Mouse (Mus musculus) neural tube, embryonic 11.5 days (tissue): ENCODE results near the gene Gadd45g. TPM values are rescaled to one million over a fixed set of nuclear protein-coding genes. Genes with fewer than 3 reads are reported as not detected.
"Not testable (repeated sequence)": the region's sequence is repeated elsewhere in the genome, so short reads cannot be mapped to it uniquely, and the experiment has no call there.

Source experiments
- ATAC-seq: fragments of 200-750 bp; cut with Nextera tagmentation; 2 replicates; pipeline ENCODE4 v1.8.0; 2017; ENCODE audit warnings: moderate number of reproducible peaks, mild to moderate bottlenecking, moderate TSS enrichment, moderate library complexity; ENCODE audit not compliant: insufficient read depth, low FRiP score, low TSS enrichment
- DNase-seq: peaks from one replicate; pipeline ENCODE4 v3.0.0-alpha.2; 2015; ENCODE audit warnings: low spot score
- H3K27ac ChIP-seq: fragments of 300-500 bp; sonication (generic); 2 replicates; pipeline ENCODE4 v1.5.1; 2014; ENCODE audit warnings: low read depth, mild to moderate bottlenecking, low read length
- H3K27me3 ChIP-seq: fragments of 300-500 bp; sonication (generic); 2 replicates; pipeline ENCODE4 v1.6.1; 2014; ENCODE audit warnings: mild to moderate bottlenecking, low read length, mixed read lengths; ENCODE audit not compliant: control insufficient read depth, insufficient read depth
- H3K36me3 ChIP-seq: fragments of 300-500 bp; sonication (generic); 2 replicates; pipeline ENCODE4 v1.6.1; 2014; ENCODE audit warnings: mild to moderate bottlenecking, low read length, moderate library complexity, mixed read lengths; ENCODE audit not compliant: control insufficient read depth, insufficient read depth
- H3K4me1 ChIP-seq: fragments of 300-500 bp; sonication (generic); 2 replicates; pipeline ENCODE4 v1.6.1; 2014; ENCODE audit warnings: low read length, mixed read lengths; ENCODE audit not compliant: control insufficient read depth, insufficient read depth
- H3K4me2 ChIP-seq: fragments of 300-500 bp; sonication (generic); 2 replicates; pipeline ENCODE4 v1.6.1; 2014; ENCODE audit warnings: low read depth, mild to moderate bottlenecking, moderate library complexity
- H3K4me3 ChIP-seq: fragments of 300-500 bp; sonication (generic); 2 replicates; pipeline ENCODE4 v1.5.1; 2014; ENCODE audit warnings: low read depth, low read length
- H3K9ac ChIP-seq: fragments of 300-500 bp; sonication (generic); 2 replicates; pipeline ENCODE4 v1.6.1; 2014; ENCODE audit warnings: mild to moderate bottlenecking, low read length
- H3K9me3 ChIP-seq: fragments of 300-500 bp; sonication (generic); 2 replicates; pipeline ENCODE4 v1.6.1; 2016; ENCODE audit warnings: low read length; ENCODE audit not compliant: control insufficient read depth
- WGBS: fragments of 180-500 bp; shearing (Covaris S2); extraction: QIAGEN DNeasy Blood & Tissue Kit; methylation state at CpG from one replicate; pipeline ENCODE4 v1.1.7; 2014; 5-methylcytosine and 5-hydroxymethylcytosine counted together
- polyA plus RNA-seq: library from polyadenylated mRNA; unstranded; fragments of >200 nt; fragmentation: Nextera tagmentation; extraction: Ambion mirVana; gene quantifications from 2 replicates; pipeline ENCODE4 v1.2.1, GENCODE M21; 2014

Gadd45g gene
- polyA plus RNA-seq, 1 experiment from 2014 or later: 170 TPM

DNA sequence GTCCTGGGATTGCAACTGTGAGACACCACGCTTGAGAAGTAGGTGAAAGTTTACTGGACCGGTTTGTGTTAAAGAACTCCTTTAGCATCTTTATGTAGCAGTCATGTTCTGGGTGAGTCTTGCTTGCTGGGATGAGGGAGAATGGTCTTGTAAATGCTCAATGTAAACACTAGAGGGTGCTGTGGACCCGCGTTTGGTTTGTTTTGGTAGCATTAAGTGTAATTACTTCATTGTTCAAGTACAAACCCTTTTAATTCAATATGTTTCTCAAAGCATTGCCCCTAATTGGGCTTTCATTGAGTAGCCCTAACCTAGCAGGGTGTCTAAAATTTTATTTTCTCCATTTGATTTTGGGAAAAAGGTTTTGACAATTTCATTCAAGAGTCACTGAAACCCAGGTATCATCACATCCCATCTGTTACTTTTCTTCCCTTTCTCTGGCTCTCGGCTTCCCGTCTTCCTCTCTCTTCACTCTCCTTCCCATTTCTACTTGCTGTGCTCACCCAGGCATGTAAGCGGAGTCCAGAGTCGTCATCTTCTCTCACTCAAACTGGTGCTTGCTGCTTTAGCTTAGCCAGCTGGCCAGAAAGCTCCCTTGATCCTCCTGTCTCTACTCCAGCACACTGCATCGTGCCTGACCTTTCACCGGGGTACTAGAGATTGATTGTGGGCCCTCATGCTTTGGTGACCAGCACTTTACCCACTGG lies 15.6 kb upstream of the Gadd45g start:
- ATAC-seq (no peak), DNase-seq (no peak)
- H3K4me3 ChIP-seq: no peak overlapping the region
- H3K4me2 ChIP-seq: no peak overlapping the region
- H3K9ac ChIP-seq: no peak overlapping the region
- H3K9me3 ChIP-seq: no peaks in the 10 kb centered on the region
- H3K27me3 ChIP-seq: no peaks in the 10 kb centered on the region
- H3K4me1 ChIP-seq: peaks cover 6% of the 10 kb centered on the region; the same call in 1 of the 2 replicates
- WGBS: 36% methylated on average over 10 of the region's 10 CpGs
- no peaks in the 10 kb centered on the region for H3K36me3 ChIP-seq
- no peak overlapping the region for H3K27ac ChIP-seq

DNA sequence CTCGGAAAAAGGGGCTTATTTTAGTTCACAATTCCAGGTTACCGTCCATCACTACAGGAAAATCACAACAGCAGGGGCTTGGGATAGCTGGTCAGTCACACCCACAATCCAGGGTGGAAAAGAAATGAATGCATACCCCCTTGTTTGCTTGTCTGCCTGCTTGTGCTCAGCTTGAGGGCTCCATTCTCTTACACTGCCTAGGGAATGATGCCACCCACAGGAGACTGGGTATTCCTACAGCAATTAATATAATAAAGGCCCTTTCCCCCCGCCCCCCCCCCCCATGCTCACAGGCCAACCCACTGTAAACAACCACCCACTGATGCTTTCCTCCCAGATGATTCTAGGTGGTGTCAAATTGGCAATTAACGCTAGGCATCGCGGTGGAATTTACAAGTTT lies 14.0 kb upstream of the Gadd45g start:
- ATAC-seq (no peak), DNase-seq (no peak)
- Histone ChIP-seq H3K36me3 (no peaks in the 10 kb centered on the region), H3K27ac (no peak overlapping the region), H3K4me2 (no peak overlapping the region), H3K9me3 (no peaks in the 10 kb centered on the region), H3K9ac (no peak overlapping the region), H3K27me3 (no peaks in the 10 kb centered on the region), H3K4me1 (peaks cover 6% of the 10 kb centered on the region; the same call in 1 of the 2 replicates), H3K4me3 (no peak overlapping the region)
- WGBS: 83% methylated on average over 6 of the region's 6 CpGs

DNA sequence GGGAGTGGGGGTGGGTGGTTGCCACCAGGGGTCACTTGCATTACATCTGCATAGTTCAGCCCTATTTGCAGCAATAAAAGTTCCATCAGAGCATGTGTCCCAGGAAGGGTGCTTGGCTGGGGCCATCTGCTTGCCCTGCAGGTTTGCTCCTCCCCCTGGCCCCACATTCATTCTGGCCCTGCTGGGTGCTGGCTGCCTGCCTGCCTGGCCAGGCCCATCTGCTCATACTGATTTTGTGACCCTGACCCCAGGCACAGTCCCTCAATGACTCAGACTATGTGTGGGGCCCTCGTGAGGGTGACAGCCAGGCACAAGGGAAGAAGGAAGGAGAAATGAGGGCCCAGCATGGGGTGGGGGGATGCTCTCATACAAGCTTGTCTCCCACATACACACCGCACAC lies 12.9 kb upstream of the Gadd45g start:
- WGBS: 13% methylated on average over 2 of the region's 2 CpGs
- H3K27ac ChIP-seq: no peak overlapping the region
- H3K27me3 ChIP-seq: peaks cover 3% of the 10 kb centered on the region; the same call in 1 of the 2 replicates
- no peak overlapping the region for H3K4me3 ChIP-seq
- H3K9ac ChIP-seq: no peak overlapping the region
- no peaks in the 10 kb centered on the region for H3K36me3 ChIP-seq
- peak; percentile 61 for DNase-seq
- peak; percentile 74 for ATAC-seq
- H3K4me1 ChIP-seq: peaks cover 6% of the 10 kb centered on the region; the same call in 1 of the 2 replicates
- H3K9me3 ChIP-seq: no peaks in the 10 kb centered on the region
- no peak overlapping the region for H3K4me2 ChIP-seq

DNA sequence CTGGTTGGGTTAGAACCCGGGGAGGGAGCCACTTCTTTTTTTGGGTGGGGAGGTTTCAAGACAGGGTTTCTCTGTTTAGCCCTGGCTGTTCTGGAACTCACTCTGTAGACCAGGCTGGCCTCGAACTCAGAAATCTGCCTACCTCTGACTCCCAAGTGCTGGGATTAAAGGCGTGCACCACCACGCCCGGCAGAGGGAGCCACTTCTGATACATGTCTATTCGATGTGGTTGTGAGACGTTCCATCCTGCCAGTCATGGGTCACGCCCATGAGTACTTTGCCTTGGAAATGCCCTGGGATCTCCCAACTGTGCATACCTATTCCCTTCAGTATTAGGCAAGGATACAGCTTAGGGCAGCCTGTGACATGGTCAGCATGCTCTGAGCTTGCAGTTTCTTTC lies 12.5 kb upstream of the Gadd45g start:
- not testable (repeated sequence) for DNase-seq, ATAC-seq, H3K9me3 ChIP-seq, H3K4me3 ChIP-seq, H3K27ac ChIP-seq, H3K9ac ChIP-seq, H3K36me3 ChIP-seq, H3K4me2 ChIP-seq, H3K27me3 ChIP-seq, H3K4me1 ChIP-seq
- WGBS: 57% methylated on average over 8 of the region's 8 CpGs

DNA sequence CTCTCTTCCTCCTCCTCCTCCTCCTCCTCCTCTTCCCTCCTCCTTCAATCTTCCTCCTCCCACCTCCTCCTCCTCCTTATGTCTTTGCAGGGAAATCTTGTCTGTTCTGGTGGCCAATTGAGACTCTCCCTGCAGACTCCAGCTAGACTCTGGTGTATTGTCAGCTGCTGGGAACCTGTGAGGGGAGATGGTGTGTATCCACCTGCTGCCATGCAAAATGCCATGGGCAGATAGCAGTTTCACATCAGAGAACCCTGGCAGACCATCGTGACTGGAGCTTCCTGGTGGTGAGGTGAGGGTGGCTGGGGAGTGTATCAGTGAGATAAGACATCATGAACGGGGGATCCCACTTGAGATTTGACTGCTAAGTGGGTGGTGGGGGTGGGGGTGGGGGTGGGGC lies 12.0 kb upstream of the Gadd45g start:
- ATAC-seq (no peak), DNase-seq (no peak)
- Histone ChIP-seq H3K27me3 (peaks cover 3% of the 10 kb centered on the region; the same call in 1 of the 2 replicates), H3K4me2 (no peak overlapping the region), H3K9me3 (no peaks in the 10 kb centered on the region), H3K4me1 (peaks cover 6% of the 10 kb centered on the region; the same call in 1 of the 2 replicates), H3K36me3 (no peaks in the 10 kb centered on the region), H3K4me3 (no peak overlapping the region), H3K9ac (no peak overlapping the region), H3K27ac (no peak overlapping the region)
- 61% methylated on average over 2 of the region's 2 CpGs for WGBS

DNA sequence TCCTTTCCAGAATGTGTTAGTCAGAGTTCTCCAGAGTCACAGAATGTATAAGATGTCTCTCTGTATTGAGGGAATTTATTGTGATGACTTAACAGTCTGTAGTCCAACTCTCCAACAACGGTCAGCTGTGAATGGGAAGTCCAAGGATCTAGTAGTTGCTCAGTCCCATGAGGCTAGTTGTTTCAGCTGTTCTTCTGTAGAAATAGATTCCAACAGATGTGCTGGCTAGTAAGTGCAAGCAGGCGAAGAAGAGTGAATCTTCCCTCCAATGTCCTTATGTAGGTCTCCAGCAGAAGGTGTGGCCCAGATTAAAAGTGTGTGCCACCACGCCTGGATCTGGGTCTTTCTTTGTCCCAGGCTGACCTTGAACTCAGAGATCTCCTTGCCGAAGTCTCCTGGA lies 11.3 kb upstream of the Gadd45g start:
- not testable (repeated sequence) for H3K36me3 ChIP-seq, H3K27me3 ChIP-seq, H3K4me1 ChIP-seq, H3K9me3 ChIP-seq, DNase-seq, H3K9ac ChIP-seq, H3K4me3 ChIP-seq, ATAC-seq, H3K4me2 ChIP-seq, H3K27ac ChIP-seq
- WGBS: 72% methylated on average over 4 of the region's 4 CpGs

DNA sequence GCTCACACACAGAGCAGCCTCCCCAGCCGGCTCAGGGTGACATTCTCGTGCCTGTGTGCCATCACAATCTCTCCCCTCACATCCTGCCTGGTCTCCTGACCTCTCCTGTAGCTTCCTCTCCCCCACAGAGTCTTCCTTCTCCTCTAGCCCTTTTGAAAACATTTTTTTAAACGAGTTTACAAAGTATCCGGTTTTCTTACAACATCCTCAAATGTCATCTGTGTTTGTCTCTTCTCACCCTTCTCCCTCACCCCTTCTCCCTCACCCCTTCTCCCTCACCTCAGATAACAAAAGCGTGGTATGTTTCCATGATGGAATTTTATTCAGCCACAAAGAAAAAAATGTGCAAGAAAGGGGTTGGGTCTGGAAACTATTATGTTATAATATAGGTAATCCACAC lies 9.1 kb upstream of the Gadd45g start:
- H3K27me3 ChIP-seq: peaks cover 22% of the 10 kb centered on the region
- H3K4me1 ChIP-seq: peaks cover 17% of the 10 kb centered on the region
- ATAC-seq (no peak), DNase-seq (no peak)
- 48% methylated on average over 5 of the region's 5 CpGs for WGBS
- no peak overlapping the region for H3K27ac ChIP-seq
- no peak overlapping the region for H3K4me2 ChIP-seq
- no peaks in the 10 kb centered on the region for H3K36me3 ChIP-seq
- H3K4me3 ChIP-seq: no peak overlapping the region
- no peaks in the 10 kb centered on the region for H3K9me3 ChIP-seq
- no peak overlapping the region for H3K9ac ChIP-seq

DNA sequence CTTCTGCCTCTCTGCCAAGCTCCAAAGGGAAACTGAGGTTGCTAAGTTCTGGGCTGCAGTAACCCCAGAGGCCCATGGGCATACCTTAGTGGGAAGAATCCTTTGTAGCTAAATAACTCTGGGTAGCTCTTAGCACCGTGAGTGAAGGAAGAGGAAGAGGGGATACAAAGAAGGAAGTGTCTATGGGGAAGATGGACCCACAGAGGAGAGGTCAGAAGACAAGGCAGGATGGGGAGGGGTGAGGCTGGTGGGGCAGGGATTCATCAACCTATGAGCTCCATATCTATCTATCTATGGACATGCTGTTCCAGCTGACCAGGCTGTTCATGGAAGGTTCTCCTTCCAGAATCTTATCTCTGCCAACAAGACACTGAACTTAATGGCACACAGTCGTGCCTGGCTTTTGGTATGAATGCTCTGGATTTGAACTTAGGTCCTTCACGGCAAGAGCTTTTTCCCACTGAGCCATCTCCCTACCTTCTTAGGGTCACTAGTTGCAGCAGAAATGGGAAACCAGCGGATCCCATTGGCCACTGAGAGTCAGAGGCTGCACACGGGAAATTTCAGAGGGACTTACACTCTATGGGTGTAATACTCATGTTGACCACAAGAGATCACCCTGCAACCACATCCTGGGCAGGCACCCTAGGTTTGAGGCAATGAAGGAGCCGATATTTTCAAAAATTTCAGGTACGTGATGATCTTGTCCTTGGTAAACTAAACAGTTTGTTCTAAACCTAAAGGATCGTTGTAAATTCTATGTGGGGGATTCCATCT lies 7.0 kb upstream of the Gadd45g start:
- no peaks in the 10 kb centered on the region for H3K36me3 ChIP-seq
- DNase-seq: no peak
- H3K4me3 ChIP-seq: no peak overlapping the region
- H3K4me1 ChIP-seq: peaks cover 16% of the 10 kb centered on the region
- ATAC-seq: no peak
- H3K9ac ChIP-seq: no peak overlapping the region
- no peaks in the 10 kb centered on the region for H3K9me3 ChIP-seq
- 27% methylated on average over 8 of the region's 8 CpGs for WGBS
- peaks cover 39% of the 10 kb centered on the region for H3K27me3 ChIP-seq
- H3K4me2 ChIP-seq: no peak overlapping the region
- H3K27ac ChIP-seq: no peak overlapping the region

DNA sequence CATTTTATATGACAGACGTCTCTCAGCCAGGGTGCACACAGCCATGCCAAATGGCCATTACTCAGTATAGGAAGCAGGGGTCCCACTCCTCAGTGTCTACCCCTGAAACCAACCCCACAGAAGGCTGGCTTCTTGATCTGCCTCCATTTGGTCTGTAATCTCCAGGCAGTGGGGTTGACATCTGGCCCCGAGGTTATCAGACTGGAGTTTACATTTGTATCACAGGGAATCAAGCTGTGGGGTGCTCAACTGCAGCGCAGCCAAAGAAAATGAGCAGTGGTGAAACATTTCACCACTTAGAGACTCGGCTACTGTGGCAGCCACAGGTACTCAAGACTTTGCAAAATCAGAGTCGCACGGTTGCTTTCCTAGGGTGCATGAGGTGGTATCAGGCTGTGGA lies 5.8 kb upstream of the Gadd45g start:
- Histone ChIP-seq H3K4me1 (peaks cover 16% of the 10 kb centered on the region), H3K36me3 (no peaks in the 10 kb centered on the region), H3K9me3 (no peaks in the 10 kb centered on the region), H3K27ac (no peak overlapping the region), H3K4me2 (no peak overlapping the region), H3K9ac (no peak overlapping the region), H3K4me3 (no peak overlapping the region), H3K27me3 (peaks cover 39% of the 10 kb centered on the region)
- DNase-seq (no peak), ATAC-seq (no peak)
- WGBS: 45% methylated on average over 6 of the region's 6 CpGs
